8 mouse cellular contexts compared by ENCODE assay signal in the genomic region with DNA sequence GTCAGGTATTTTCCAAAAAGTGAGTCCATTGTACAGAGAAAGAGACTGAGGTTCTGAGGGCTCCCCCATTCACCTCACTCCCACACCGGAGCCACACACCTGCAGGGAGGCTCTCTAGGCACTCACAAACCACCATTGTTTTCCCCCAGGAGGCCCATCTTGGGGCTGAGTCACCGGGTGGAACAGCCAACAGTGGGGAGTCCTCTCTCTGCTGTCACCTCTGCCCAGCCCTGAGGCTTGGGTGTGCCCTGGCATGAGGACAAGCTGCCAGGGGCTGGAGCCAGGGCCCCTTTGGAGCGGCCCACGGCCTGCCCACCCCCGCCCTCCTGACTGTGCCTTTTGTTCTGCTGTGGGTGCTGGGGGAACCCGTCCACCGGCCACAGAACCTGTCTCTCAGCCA. TPM values are rescaled to one million over a fixed set of nuclear protein-coding genes. Genes with fewer than 3 reads are reported as not detected.
DNase-seq lines count a peak whose midpoint lies in the region; ATAC-seq and TF ChIP-seq lines count a peak whose summit lies in the region.

No protein-coding gene starts in this region.

- H3K27ac ChIP-seq in midbrain, embryonic 10.5 days (replicated peaks): no peak overlapping the region; the same call in 1 of the 2 replicates
- H3K27ac ChIP-seq in midbrain, embryonic 15.5 days: no peak overlapping the region
- H3K27ac ChIP-seq in embryonic facial prominence, embryonic 15.5 days (replicated peaks): peak overlapping the region; percentile 78
- H3K27ac ChIP-seq in lung, postnatal 0 days (ENCODE audit: low read length): peak overlapping the region; percentile 62; the same call in 1 of the 2 replicates

- DNase-seq in adrenal gland, postnatal 25 days: peak; percentile 26
- no peak for DNase-seq in adrenal gland, postnatal 36 days
- DNase-seq in midbrain, embryonic 10.5 days (ENCODE audit: low spot score): no peak
- peak; percentile 64 for DNase-seq in lung, postnatal 0 days (ENCODE audit: low spot score)
- DNase-seq in left cerebral cortex, adult 11 months (ENCODE audit: low spot score): no peak
- no peak for DNase-seq in right cerebral cortex, adult 2 months (ENCODE audit: low spot score in 2 of 2)

- peak overlapping the region; percentile 16; the same call in 1 of the 2 replicates for H3K4me3 ChIP-seq in midbrain, embryonic 10.5 days
- H3K4me3 ChIP-seq in midbrain, embryonic 15.5 days: no peak overlapping the region
- H3K4me3 ChIP-seq in embryonic facial prominence, embryonic 15.5 days (replicated peaks): peak overlapping the region; percentile 8; the same call in 1 of the 2 replicates
- no peak overlapping the region for H3K4me3 ChIP-seq in lung, postnatal 0 days (ENCODE audit: low read depth, low read length)

- no peak for TF ChIP-seq EP300 in lung, postnatal 0 days (IDR thresholded peaks at IDR 0.05)

- no peaks in the 10 kb centered on the region for H3K9me3 ChIP-seq in midbrain, embryonic 10.5 days (replicated peaks)
- H3K9me3 ChIP-seq in midbrain, embryonic 15.5 days: no peaks in the 10 kb centered on the region
- no peaks in the 10 kb centered on the region for H3K9me3 ChIP-seq in embryonic facial prominence, embryonic 15.5 days (replicated peaks)
- no peaks in the 10 kb centered on the region for H3K9me3 ChIP-seq in lung, postnatal 0 days (ENCODE audit: low read length)

- H3K4me2 ChIP-seq in midbrain, embryonic 15.5 days: no peak overlapping the region
- H3K4me2 ChIP-seq in embryonic facial prominence, embryonic 15.5 days (replicated peaks): no peak overlapping the region
- H3K4me2 ChIP-seq in lung, postnatal 0 days (replicated peaks; ENCODE audit: low read depth, low read length): no peak overlapping the region

- H3K9ac ChIP-seq in midbrain, embryonic 15.5 days: no peak overlapping the region
- no peak overlapping the region for H3K9ac ChIP-seq in embryonic facial prominence, embryonic 15.5 days
- H3K9ac ChIP-seq in lung, postnatal 0 days (replicated peaks; ENCODE audit: low read depth): no peak overlapping the region

- H3K27me3 ChIP-seq in midbrain, embryonic 10.5 days (ENCODE audit: low read depth, poor library complexity, severe bottlenecking): peaks cover 21% of the 10 kb centered on the region
- H3K27me3 ChIP-seq in midbrain, embryonic 15.5 days (replicated peaks): no peaks in the 10 kb centered on the region
- H3K27me3 ChIP-seq in embryonic facial prominence, embryonic 15.5 days: no peaks in the 10 kb centered on the region
- no peaks in the 10 kb centered on the region for H3K27me3 ChIP-seq in lung, postnatal 0 days (replicated peaks; ENCODE audit: insufficient read depth, low read length)

- TF ChIP-seq CTCF in lung, postnatal 0 days (IDR thresholded peaks at IDR 0.05): no peak

- H3K4me1 ChIP-seq in midbrain, embryonic 10.5 days: peaks cover 34% of the 10 kb centered on the region
- peaks cover 19% of the 10 kb centered on the region for H3K4me1 ChIP-seq in midbrain, embryonic 15.5 days
- peaks cover 28% of the 10 kb centered on the region for H3K4me1 ChIP-seq in embryonic facial prominence, embryonic 15.5 days
- H3K4me1 ChIP-seq in lung, postnatal 0 days (ENCODE audit: insufficient read depth, low read depth, low read length): peaks cover 10% of the 10 kb centered on the region; the same call in 1 of the 2 replicates

- WGBS in midbrain, embryonic 10.5 days: 38% methylated on average over 7 of the region's 7 CpGs
- 43% methylated on average over 7 of the region's 7 CpGs for WGBS in midbrain, embryonic 15.5 days
- WGBS in embryonic facial prominence, embryonic 15.5 days: 32% methylated on average over 7 of the region's 7 CpGs
- 29% methylated on average over 7 of the region's 7 CpGs for WGBS in lung, postnatal 0 days

- no peak for ATAC-seq in midbrain, embryonic 15.5 days (replicated peaks)
- ATAC-seq in embryonic facial prominence, embryonic 15.5 days (ENCODE audit: insufficient number of reproducible peaks, low FRiP score, low TSS enrichment, low read depth): no peak
- ATAC-seq in lung, postnatal 0 days: peak; percentile 7; the same call in 1 of the 2 replicates

- H3K36me3 ChIP-seq in midbrain, embryonic 10.5 days: peaks cover 9% of the 10 kb centered on the region
- no peaks in the 10 kb centered on the region for H3K36me3 ChIP-seq in midbrain, embryonic 15.5 days (replicated peaks)
- no peaks in the 10 kb centered on the region; the same call in 1 of the 2 replicates for H3K36me3 ChIP-seq in embryonic facial prominence, embryonic 15.5 days
- H3K36me3 ChIP-seq in lung, postnatal 0 days (ENCODE audit: insufficient read depth, low read length): no peaks in the 10 kb centered on the region

RNA-seq across cellular contexts. Expression of a gene that starts 2.3 kb away (rescaled TPM):
- total RNA-seq in adrenal gland, postnatal 25 days (2021): 63.1 and 84.1 TPM in 2 replicates
- 10 to 100 TPM; 48.2 to 64.3 TPM for total RNA-seq in adrenal gland, postnatal 36 days (2021)
- 190 and 191 TPM in 2 replicates for polyA plus RNA-seq in midbrain, embryonic 10.5 days (2016; fragmentation: Nextera tagmentation; extraction: Ambion mirVana)
- polyA plus RNA-seq in midbrain, embryonic 15.5 days (2015; fragmentation: Nextera tagmentation; extraction: Ambion mirVana): 44.9 and 55.8 TPM in 2 replicates
- polyA plus RNA-seq in embryonic facial prominence, embryonic 15.5 days (2015; fragmentation: Nextera tagmentation; extraction: Ambion mirVana): 133 and 135 TPM in 2 replicates
- 34.7 and 36.2 TPM in 2 replicates for polyA plus RNA-seq in lung, postnatal 0 days (2015; fragmentation: Nextera tagmentation; extraction: Ambion mirVana)

RNA-seq across cellular contexts. Expression of a gene that starts 29.1 kb away (rescaled TPM):
- 728 and 779 TPM in 2 replicates for total RNA-seq in adrenal gland, postnatal 25 days (2021)
- total RNA-seq in adrenal gland, postnatal 36 days (2021): 100 to 1,000 TPM; 876 to 886 TPM
- 610 and 635 TPM in 2 replicates for polyA plus RNA-seq in midbrain, embryonic 10.5 days (2016; fragmentation: Nextera tagmentation; extraction: Ambion mirVana)
- polyA plus RNA-seq in midbrain, embryonic 15.5 days (2015; fragmentation: Nextera tagmentation; extraction: Ambion mirVana): 581 and 629 TPM in 2 replicates
- polyA plus RNA-seq in embryonic facial prominence, embryonic 15.5 days (2015; fragmentation: Nextera tagmentation; extraction: Ambion mirVana): 659 and 673 TPM in 2 replicates
- 511 and 651 TPM in 2 replicates for polyA plus RNA-seq in lung, postnatal 0 days (2015; fragmentation: Nextera tagmentation; extraction: Ambion mirVana)

RNA-seq across cellular contexts. Expression of a gene that starts 36.4 kb away (rescaled TPM):
- 127 and 139 TPM in 2 replicates for total RNA-seq in adrenal gland, postnatal 25 days (2021)
- 100 to 1,000 TPM; 140 to 148 TPM for total RNA-seq in adrenal gland, postnatal 36 days (2021)
- polyA plus RNA-seq in midbrain, embryonic 10.5 days (2016; fragmentation: Nextera tagmentation; extraction: Ambion mirVana): 338 and 351 TPM in 2 replicates
- polyA plus RNA-seq in midbrain, embryonic 15.5 days (2015; fragmentation: Nextera tagmentation; extraction: Ambion mirVana): 227 and 250 TPM in 2 replicates
- 247 and 250 TPM in 2 replicates for polyA plus RNA-seq in embryonic facial prominence, embryonic 15.5 days (2015; fragmentation: Nextera tagmentation; extraction: Ambion mirVana)
- 90.6 and 90.7 TPM in 2 replicates for polyA plus RNA-seq in lung, postnatal 0 days (2015; fragmentation: Nextera tagmentation; extraction: Ambion mirVana)

RNA-seq across cellular contexts. Expression of a gene that starts 48.3 kb away (rescaled TPM):
- 18.3 and 21.7 TPM in 2 replicates for total RNA-seq in adrenal gland, postnatal 25 days (2021)
- total RNA-seq in adrenal gland, postnatal 36 days (2021): 10 to 100 TPM; 22.4 to 29.9 TPM
- 6.3 and 6.4 TPM in 2 replicates for polyA plus RNA-seq in midbrain, embryonic 10.5 days (2016; fragmentation: Nextera tagmentation; extraction: Ambion mirVana)
- polyA plus RNA-seq in midbrain, embryonic 15.5 days (2015; fragmentation: Nextera tagmentation; extraction: Ambion mirVana): 18.3 and 18.8 TPM in 2 replicates
- 7.2 and 8.4 TPM in 2 replicates for polyA plus RNA-seq in embryonic facial prominence, embryonic 15.5 days (2015; fragmentation: Nextera tagmentation; extraction: Ambion mirVana)
- 6.0 and 6.3 TPM in 2 replicates for polyA plus RNA-seq in lung, postnatal 0 days (2015; fragmentation: Nextera tagmentation; extraction: Ambion mirVana)

RNA-seq across cellular contexts. Expression of a gene that starts 58.9 kb away (rescaled TPM):
- total RNA-seq in adrenal gland, postnatal 25 days (2021): not detected in 2 replicates
- total RNA-seq in adrenal gland, postnatal 36 days (2021): not detected
- 1.4 and 2.1 TPM in 2 replicates for polyA plus RNA-seq in midbrain, embryonic 10.5 days (2016; fragmentation: Nextera tagmentation; extraction: Ambion mirVana)
- 1.9 and 2.6 TPM in 2 replicates for polyA plus RNA-seq in midbrain, embryonic 15.5 days (2015; fragmentation: Nextera tagmentation; extraction: Ambion mirVana)
- polyA plus RNA-seq in embryonic facial prominence, embryonic 15.5 days (2015; fragmentation: Nextera tagmentation; extraction: Ambion mirVana): not detected in 2 replicates
- not detected in 2 replicates for polyA plus RNA-seq in lung, postnatal 0 days (2015; fragmentation: Nextera tagmentation; extraction: Ambion mirVana)

Comparison
In these comparisons a context has a peak if more than half of its experiments do, and no peak if none do; other contexts are left out.
1. DNase-seq: peak in adrenal gland, postnatal 25 days (single experiment) and lung, postnatal 0 days (single experiment); none in adrenal gland, postnatal 36 days (0 of 2), midbrain, embryonic 10.5 days (single experiment), left cerebral cortex, adult 11 months (single experiment) and right cerebral cortex, adult 2 months (0 of 2).
2. H3K4me3 ChIP-seq: peak in midbrain, embryonic 10.5 days (single experiment) and embryonic facial prominence, embryonic 15.5 days (single experiment); none in midbrain, embryonic 15.5 days (single experiment) and lung, postnatal 0 days (single experiment).
3. H3K27ac ChIP-seq: peak in embryonic facial prominence, embryonic 15.5 days (single experiment) and lung, postnatal 0 days (single experiment); none in midbrain, embryonic 10.5 days (single experiment) and midbrain, embryonic 15.5 days (single experiment).